14 mouse cellular contexts compared by ENCODE assay signal in the genomic region with DNA sequence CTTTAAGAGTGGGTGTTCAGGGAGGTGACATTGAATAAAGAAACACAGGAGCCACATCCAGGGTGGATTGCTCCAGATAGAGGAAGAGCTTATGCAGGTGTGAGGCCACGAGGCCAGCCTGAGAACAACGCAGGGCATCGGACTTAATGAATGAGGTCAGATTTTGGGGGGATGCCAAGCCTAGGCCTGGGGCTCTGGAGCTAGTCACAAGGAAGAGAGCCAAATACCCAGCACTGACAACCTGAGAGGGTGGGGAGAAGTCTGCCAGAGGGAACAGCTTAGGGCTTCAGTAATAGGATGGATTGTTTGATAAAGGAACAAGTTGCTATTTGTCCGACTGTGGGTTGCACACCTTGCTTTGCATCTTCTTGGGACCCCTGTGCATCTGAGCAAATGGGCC.
DNase-seq lines count a peak whose midpoint lies in the region; ATAC-seq and TF ChIP-seq lines count a peak whose summit lies in the region.
"Had no signal": no experiment of that assay in that cellular context is flagged by ENCODE, and none has a peak within 500 bp of the region (broad histone marks: within the 10 kb centered on the region; RNA-seq: fewer than 3 reads in every experiment).

No protein-coding gene starts in this region.

- no peaks in the 10 kb centered on the region for H3K27me3 ChIP-seq in forebrain, embryonic 16.5 days (replicated peaks; ENCODE audit: control insufficient read depth, insufficient read depth, low read length)
- peaks cover 3% of the 10 kb centered on the region; the same call in 1 of the 2 replicates for H3K27me3 ChIP-seq in forebrain, embryonic 11.5 days (ENCODE audit: control insufficient read depth, insufficient read depth, low read length)
- H3K27me3 ChIP-seq in midbrain, postnatal 0 days (ENCODE audit: insufficient read depth, low read length), result peaks cover 7% of the 10 kb centered on the region
- 0 out of 2 replicates have a peak, but pooled peaks cover 9% of the 10 kb centered on the region for H3K27me3 ChIP-seq in midbrain, embryonic 16.5 days (ENCODE audit: control insufficient read depth, insufficient read depth, low read depth, low read length)
- H3K27me3 ChIP-seq in cerebellum, adult 2 months (ENCODE audit: control insufficient read depth, insufficient read depth, low read length), result no peaks in the 10 kb centered on the region
- no peaks in the 10 kb centered on the region for H3K27me3 ChIP-seq in stomach, embryonic 16.5 days (ENCODE audit: control insufficient read depth, insufficient read depth, low read length)

- ATAC-seq in forebrain, embryonic 16.5 days, result 0 out of 2 replicates have a peak, but pooled peaks have one; percentile 58
- no peak for ATAC-seq in forebrain, embryonic 11.5 days (replicated peaks; ENCODE audit: low FRiP score)
- no peak for ATAC-seq in midbrain, postnatal 0 days (ENCODE audit: low FRiP score)
- ATAC-seq in midbrain, embryonic 16.5 days, result no peak
- no peak for ATAC-seq in stomach, embryonic 16.5 days (ENCODE audit: insufficient read depth, low FRiP score)
- ATAC-seq: CD4-positive, CD25-positive, alpha-beta regulatory T cell, adult 4 months had no signal

- H3K27ac ChIP-seq in forebrain, embryonic 16.5 days (ENCODE audit: low read length), result no peak overlapping the region
- H3K27ac ChIP-seq in forebrain, embryonic 11.5 days (ENCODE audit: low read depth, low read length), result no peak overlapping the region
- no peak overlapping the region for H3K27ac ChIP-seq in midbrain, postnatal 0 days (ENCODE audit: low read depth, low read length)
- H3K27ac ChIP-seq in midbrain, embryonic 16.5 days (ENCODE audit: low read length), result no peak overlapping the region
- H3K27ac ChIP-seq in cerebellum, adult 2 months (ENCODE audit: insufficient read depth, low read length), result no peak overlapping the region
- H3K27ac ChIP-seq in stomach, embryonic 16.5 days (ENCODE audit: low read length), result peak overlapping the region; percentile 74
- H3K27ac ChIP-seq: hindbrain, embryonic 10.5 days; kidney, embryonic 15.5 days; limb, embryonic 12.5 days had no signal

- H3K4me2 ChIP-seq in forebrain, embryonic 16.5 days (ENCODE audit: low read length), result no peak overlapping the region
- no peak overlapping the region for H3K4me2 ChIP-seq in forebrain, embryonic 11.5 days (ENCODE audit: low read depth, low read length, severe bottlenecking)
- H3K4me2 ChIP-seq in midbrain, postnatal 0 days (ENCODE audit: low read depth, low read length, poor library complexity, severe bottlenecking), result no peak overlapping the region
- no peak overlapping the region for H3K4me2 ChIP-seq in midbrain, embryonic 16.5 days (ENCODE audit: low read length)
- no peak overlapping the region for H3K4me2 ChIP-seq in stomach, embryonic 16.5 days (ENCODE audit: low read depth, low read length)
- H3K4me2 ChIP-seq: kidney, embryonic 15.5 days; limb, embryonic 12.5 days had no signal

- no peaks in the 10 kb centered on the region for H3K9me3 ChIP-seq in forebrain, embryonic 16.5 days (ENCODE audit: control insufficient read depth, low read length)
- no peaks in the 10 kb centered on the region for H3K9me3 ChIP-seq in forebrain, embryonic 11.5 days (ENCODE audit: control insufficient read depth, low read length)
- H3K9me3 ChIP-seq in midbrain, postnatal 0 days (ENCODE audit: low read length), result no peaks in the 10 kb centered on the region
- H3K9me3 ChIP-seq in midbrain, embryonic 16.5 days (replicated peaks; ENCODE audit: control insufficient read depth, low read length, poor library complexity, severe bottlenecking), result no peaks in the 10 kb centered on the region
- no peaks in the 10 kb centered on the region for H3K9me3 ChIP-seq in stomach, embryonic 16.5 days (replicated peaks; ENCODE audit: control insufficient read depth, low read length)
- H3K9me3 ChIP-seq: hindbrain, embryonic 10.5 days; kidney, embryonic 15.5 days; limb, embryonic 12.5 days had no signal

- WGBS in forebrain, embryonic 16.5 days, result 10% methylated on average over 4 of the region's 4 CpGs
- WGBS in forebrain, embryonic 11.5 days, result 33% methylated on average over 4 of the region's 4 CpGs
- 26% methylated on average over 4 of the region's 4 CpGs for WGBS in midbrain, postnatal 0 days
- 20% methylated on average over 4 of the region's 4 CpGs for WGBS in midbrain, embryonic 16.5 days
- WGBS in cerebellum, adult 2 months, result 8% methylated on average over 4 of the region's 4 CpGs
- WGBS in stomach, embryonic 16.5 days, result 34% methylated on average over 4 of the region's 4 CpGs

- H3K4me3 ChIP-seq in forebrain, embryonic 16.5 days (replicated peaks; ENCODE audit: low read length), result no peak overlapping the region
- H3K4me3 ChIP-seq in forebrain, embryonic 11.5 days (ENCODE audit: low read depth, low read length), result no peak overlapping the region
- no peak overlapping the region for H3K4me3 ChIP-seq in midbrain, postnatal 0 days (ENCODE audit: low read depth, low read length)
- no peak overlapping the region for H3K4me3 ChIP-seq in midbrain, embryonic 16.5 days (ENCODE audit: low read depth, low read length)
- H3K4me3 ChIP-seq in cerebellum, adult 2 months (replicated peaks; ENCODE audit: insufficient read depth, low read depth, low read length), result no peak overlapping the region
- H3K4me3 ChIP-seq in stomach, embryonic 16.5 days (replicated peaks; ENCODE audit: low read length), result no peak overlapping the region
- H3K4me3 ChIP-seq: hindbrain, embryonic 10.5 days; kidney, embryonic 15.5 days; limb, embryonic 12.5 days had no signal

- H3K4me1 ChIP-seq in forebrain, embryonic 16.5 days (replicated peaks; ENCODE audit: control insufficient read depth, insufficient read depth, low read length), result peaks cover 9% of the 10 kb centered on the region
- H3K4me1 ChIP-seq in forebrain, embryonic 11.5 days (replicated peaks; ENCODE audit: control insufficient read depth, insufficient read depth, low read length), result peaks cover 9% of the 10 kb centered on the region; the same call in 1 of the 2 replicates
- no peaks in the 10 kb centered on the region for H3K4me1 ChIP-seq in midbrain, postnatal 0 days (ENCODE audit: insufficient read depth, low read length)
- H3K4me1 ChIP-seq in midbrain, embryonic 16.5 days (ENCODE audit: control insufficient read depth, insufficient read depth, low read length), result no peaks in the 10 kb centered on the region
- peaks cover 8% of the 10 kb centered on the region for H3K4me1 ChIP-seq in cerebellum, adult 2 months (ENCODE audit: control insufficient read depth, insufficient read depth, low read length)
- H3K4me1 ChIP-seq in stomach, embryonic 16.5 days (ENCODE audit: control insufficient read depth, insufficient read depth, low read length), result peaks cover 7% of the 10 kb centered on the region

- no peak for DNase-seq in forebrain, embryonic 11.5 days (ENCODE audit: low spot score)
- DNase-seq in midbrain, postnatal 0 days (ENCODE audit: low spot score), result peak; percentile 67
- DNase-seq in cerebellum, adult 2 months, result peak; percentile 62 to 76
- no peak for DNase-seq in layer of hippocampus, postnatal 25 days (ENCODE audit: extremely low spot score in 1 of 2, low spot score in 1 of 2)
- no peak for DNase-seq in left cerebral cortex, adult 8-10 months (ENCODE audit: low spot score in 2 of 2)
- DNase-seq: heart, adult 18-20 months; lung, adult 2 months had no signal

- no peak overlapping the region for H3K9ac ChIP-seq in forebrain, embryonic 16.5 days (replicated peaks; ENCODE audit: low read depth, low read length)
- H3K9ac ChIP-seq in forebrain, embryonic 11.5 days (ENCODE audit: low read length), result no peak overlapping the region
- H3K9ac ChIP-seq in midbrain, postnatal 0 days (replicated peaks; ENCODE audit: low read length, poor library complexity, severe bottlenecking), result no peak overlapping the region
- no peak overlapping the region for H3K9ac ChIP-seq in midbrain, embryonic 16.5 days (ENCODE audit: low read depth, low read length)
- peak overlapping the region; percentile 22; the same call in 1 of the 2 replicates for H3K9ac ChIP-seq in stomach, embryonic 16.5 days (ENCODE audit: low read length)
- H3K9ac ChIP-seq: kidney, embryonic 15.5 days; limb, embryonic 12.5 days had no signal

- no peak for TF ChIP-seq CTCF in midbrain, postnatal 0 days (IDR thresholded peaks at IDR 0.05)
- TF ChIP-seq CTCF in cerebellum, adult 2 months (IDR thresholded peaks at IDR 0.05; ENCODE audit: borderline replicate concordance, insufficient read depth, low read depth, low read length), result no peak

- H3K36me3 ChIP-seq in forebrain, embryonic 16.5 days (ENCODE audit: control insufficient read depth, insufficient read depth), result no peaks in the 10 kb centered on the region
- H3K36me3 ChIP-seq in forebrain, embryonic 11.5 days (ENCODE audit: control insufficient read depth, insufficient read depth, low read length), result no peaks in the 10 kb centered on the region
- H3K36me3 ChIP-seq in midbrain, postnatal 0 days (ENCODE audit: insufficient read depth, low read length), result no peaks in the 10 kb centered on the region
- no peaks in the 10 kb centered on the region for H3K36me3 ChIP-seq in midbrain, embryonic 16.5 days (ENCODE audit: control insufficient read depth, insufficient read depth, low read length)
- no peaks in the 10 kb centered on the region for H3K36me3 ChIP-seq in stomach, embryonic 16.5 days (ENCODE audit: control insufficient read depth, insufficient read depth, low read length)
- H3K36me3 ChIP-seq: hindbrain, embryonic 10.5 days; kidney, embryonic 15.5 days; limb, embryonic 12.5 days had no signal

- no peak for TF ChIP-seq POLR2A in cerebellum, adult 2 months (IDR thresholded peaks at IDR 0.05; ENCODE audit: borderline replicate concordance, insufficient read depth, low read length)

Comparison
In these comparisons a context has a peak if more than half of its experiments do, and no peak if none do; other contexts are left out.
1. DNase-seq: peak in midbrain, postnatal 0 days (single experiment) and cerebellum, adult 2 months (2 of 2); none in forebrain, embryonic 11.5 days (single experiment), layer of hippocampus, postnatal 25 days (0 of 2) and left cerebral cortex, adult 8-10 months (0 of 2).